Mouse (Mus musculus): Measurements from ENCODE around the gene Fam216a. TPM values are rescaled to one million over a fixed set of nuclear protein-coding genes. Genes with fewer than 3 reads are reported as not detected.
"Not testable (repeated sequence)": the region's sequence is repeated elsewhere in the genome, so short reads cannot be mapped to it uniquely, and the experiment has no call there.

Gene Fam216a
- polyA plus RNA-seq (2014; fragmentation: Nextera tagmentation; extraction: Ambion mirVana) = 50.7 and 52.1 TPM in 2 replicates

DNA sequence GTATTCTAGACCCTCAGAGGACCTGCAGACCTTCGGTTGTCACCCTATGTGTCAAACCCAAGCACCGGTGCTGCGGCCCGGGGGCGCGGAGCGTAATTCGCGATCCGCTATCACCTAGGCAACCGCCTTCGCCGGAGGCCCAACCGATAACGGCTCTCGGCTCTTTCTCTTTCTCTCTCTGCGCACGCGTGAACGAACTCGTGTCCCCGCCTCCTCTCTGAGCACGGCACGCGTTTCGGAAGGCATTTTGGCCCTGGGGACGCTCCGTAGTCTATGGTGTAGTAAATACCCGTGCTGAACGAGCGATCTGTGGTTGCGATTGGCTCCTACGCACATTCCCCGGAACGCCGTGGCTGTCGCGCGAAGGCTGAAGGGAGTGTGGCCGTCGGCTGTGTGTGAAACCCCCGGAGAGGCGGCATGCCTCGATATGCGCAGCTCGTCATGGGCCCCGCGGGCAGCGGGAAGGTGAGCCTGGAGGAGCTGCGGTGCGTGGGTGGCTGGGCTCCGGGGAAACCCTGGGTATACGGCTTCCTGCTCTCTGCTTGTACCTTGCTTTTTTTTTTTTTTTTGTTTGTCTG is at the start of gene Fam216a:
Gene Fam216a, minus strand, starts transcription at position 173 of the 578 bp plus-strand sequence.
- H3K27me3 ChIP-seq (replicated peaks; ENCODE audit: control insufficient read depth, insufficient read depth, low read length) = no peaks in the 10 kb centered on the region
- H3K9me3 ChIP-seq (ENCODE audit: control insufficient read depth, low read length) = no peaks in the 10 kb centered on the region
- peak; percentile 90 for ATAC-seq (replicated peaks; ENCODE audit: low FRiP score)
- DNase-seq (ENCODE audit: low spot score) = peak; percentile 96
- peak within 1 kb of the TSS; percentile 80 for H3K9ac ChIP-seq (ENCODE audit: low read depth, low read length)
- peak within 1 kb of the TSS; percentile 72 for H3K4me2 ChIP-seq
- H3K4me3 ChIP-seq (ENCODE audit: low read depth, low read length) = peak within 1 kb of the TSS; percentile 89
- under 1% methylated on average over 53 of the region's 53 CpGs for WGBS
- H3K27ac ChIP-seq (ENCODE audit: low read depth, low read length) = peak within 1 kb of the TSS; percentile 93
- peaks cover 13% of the 10 kb centered on the region for H3K4me1 ChIP-seq (replicated peaks; ENCODE audit: control insufficient read depth, insufficient read depth, low read length)
- peaks cover 10% of the 10 kb centered on the region for H3K36me3 ChIP-seq (ENCODE audit: control insufficient read depth, insufficient read depth, low read length)

DNA sequence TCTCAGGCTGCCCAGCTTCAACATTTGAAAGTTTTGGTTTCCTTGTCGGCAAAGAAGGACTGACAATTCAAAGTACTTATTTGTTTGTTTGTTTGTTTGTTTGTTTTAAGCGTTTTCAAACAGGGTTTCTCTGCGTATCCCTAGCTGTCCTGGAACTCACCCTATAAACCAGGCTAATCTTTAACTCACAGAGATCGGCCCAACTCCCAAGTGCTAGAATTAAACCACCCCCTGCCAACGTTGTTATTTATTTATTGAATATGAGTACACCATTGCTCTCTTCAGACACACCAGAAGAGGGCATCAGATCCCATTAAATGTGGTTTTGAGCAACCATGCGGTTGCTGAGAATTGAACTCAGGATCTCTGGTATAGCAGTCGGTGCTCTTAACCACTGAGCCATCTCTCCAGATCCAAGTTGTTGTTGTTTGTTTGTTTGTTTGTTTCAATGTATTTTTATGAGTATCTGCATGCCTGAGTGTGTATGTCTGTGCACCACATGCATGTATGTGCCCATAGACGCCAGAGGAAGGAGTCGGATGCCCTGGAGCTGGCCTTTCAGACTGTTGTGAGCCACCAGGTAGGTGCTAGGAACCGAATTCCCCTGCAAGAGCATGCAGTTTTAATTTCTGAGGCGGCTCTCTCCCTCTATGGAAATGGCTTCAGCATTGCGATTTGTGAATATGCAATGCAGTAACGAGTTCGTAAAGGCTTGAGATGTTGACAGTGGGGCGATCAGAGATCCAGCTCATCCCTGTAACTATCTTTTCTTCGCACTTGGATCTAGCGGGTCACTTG is 49.3 kb upstream of the Fam216a start, which contains the start of gene Anapc7:
Gene Anapc7, plus strand, starts transcription at position 423 of the 798 bp plus-strand sequence.
- WGBS = 15% methylated on average over 17 of the region's 17 CpGs
- ATAC-seq (replicated peaks; ENCODE audit: low FRiP score) (peak; percentile 11; the same call in 1 of the 2 replicates), DNase-seq (ENCODE audit: low spot score) (no peak)
- H3K4me3 ChIP-seq (ENCODE audit: low read depth, low read length) = peak within 1 kb of the TSS; percentile 99
- peaks cover 11% of the 10 kb centered on the region; the same call in 1 of the 2 replicates for H3K4me1 ChIP-seq (replicated peaks; ENCODE audit: control insufficient read depth, insufficient read depth, low read length)
- H3K27ac ChIP-seq (ENCODE audit: low read depth, low read length) = peak within 1 kb of the TSS; percentile 54
- peak within 1 kb of the TSS; percentile 94 for H3K9ac ChIP-seq (ENCODE audit: low read depth, low read length)
- no peaks in the 10 kb centered on the region for H3K27me3 ChIP-seq (replicated peaks; ENCODE audit: control insufficient read depth, insufficient read depth, low read length)
- no peaks in the 10 kb centered on the region for H3K9me3 ChIP-seq (ENCODE audit: control insufficient read depth, low read length)
- H3K4me2 ChIP-seq = peak within 1 kb of the TSS; percentile 93
- no peaks in the 10 kb centered on the region for H3K36me3 ChIP-seq (ENCODE audit: control insufficient read depth, insufficient read depth, low read length)

DNA sequence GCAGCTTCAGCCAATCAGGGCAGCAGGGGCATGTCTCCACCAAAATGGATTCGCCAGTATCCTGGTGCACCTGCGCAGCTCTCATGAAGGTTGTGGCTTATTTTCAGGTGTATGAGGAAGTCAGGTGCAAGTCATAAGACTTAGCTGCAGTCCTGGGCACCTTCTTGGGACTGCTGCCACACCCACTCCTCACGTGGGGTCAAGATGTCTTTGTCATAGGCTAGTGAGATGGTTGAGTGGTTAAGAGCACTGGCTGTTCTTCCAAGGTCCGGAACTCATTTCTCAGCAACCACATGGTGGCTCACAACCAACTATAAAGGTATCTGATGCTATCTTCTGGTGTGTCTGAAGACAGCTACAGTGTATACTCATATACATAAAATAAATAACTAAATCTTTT is 48.5 kb upstream of the Fam216a start:
- not testable (repeated sequence) for H3K9ac ChIP-seq (ENCODE audit: low read depth, low read length); H3K36me3 ChIP-seq (ENCODE audit: control insufficient read depth, insufficient read depth, low read length); H3K27ac ChIP-seq (ENCODE audit: low read depth, low read length); H3K9me3 ChIP-seq (ENCODE audit: control insufficient read depth, low read length); ATAC-seq (replicated peaks; ENCODE audit: low FRiP score); H3K27me3 ChIP-seq (replicated peaks; ENCODE audit: control insufficient read depth, insufficient read depth, low read length); DNase-seq (ENCODE audit: low spot score); H3K4me3 ChIP-seq (ENCODE audit: low read depth, low read length)
- H3K4me2 ChIP-seq = peak overlapping the region; percentile 93; the same call in 1 of the 2 replicates
- 56% methylated on average over 4 of the region's 4 CpGs for WGBS
- peaks cover 11% of the 10 kb centered on the region; the same call in 1 of the 2 replicates for H3K4me1 ChIP-seq (replicated peaks; ENCODE audit: control insufficient read depth, insufficient read depth, low read length)

DNA sequence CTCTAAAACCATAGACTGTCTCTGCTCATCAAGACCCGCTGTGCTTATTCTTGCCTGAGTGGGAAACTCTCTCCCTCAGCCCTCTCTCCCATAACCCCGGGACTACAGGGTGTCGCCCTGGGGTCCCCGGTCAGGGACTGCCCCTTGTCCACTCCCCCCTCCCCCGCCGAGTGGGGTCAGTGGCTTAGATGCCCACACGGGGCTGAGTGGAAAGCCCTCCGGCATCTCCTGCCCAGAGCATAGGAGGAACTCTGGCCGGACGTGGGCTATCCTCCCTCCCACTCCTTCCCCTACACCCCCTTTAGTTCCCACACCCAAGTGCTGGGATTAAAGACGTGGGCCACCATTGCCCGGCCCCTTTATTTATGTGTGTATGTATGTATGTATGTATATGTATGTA is 43.3 kb upstream of the Fam216a start:
- DNase-seq (ENCODE audit: low spot score) = no peak
- no peaks in the 10 kb centered on the region for H3K27me3 ChIP-seq (replicated peaks; ENCODE audit: control insufficient read depth, insufficient read depth, low read length)
- no peaks in the 10 kb centered on the region for H3K4me1 ChIP-seq (replicated peaks; ENCODE audit: control insufficient read depth, insufficient read depth, low read length)
- ATAC-seq (replicated peaks; ENCODE audit: low FRiP score) = no peak
- 84% methylated on average over 12 of the region's 12 CpGs for WGBS
- no peak overlapping the region for H3K9ac ChIP-seq (ENCODE audit: low read depth, low read length)
- no peak overlapping the region for H3K4me2 ChIP-seq
- no peak overlapping the region for H3K4me3 ChIP-seq (ENCODE audit: low read depth, low read length)
- no peaks in the 10 kb centered on the region for H3K36me3 ChIP-seq (ENCODE audit: control insufficient read depth, insufficient read depth, low read length)
- no peaks in the 10 kb centered on the region for H3K9me3 ChIP-seq (ENCODE audit: control insufficient read depth, low read length)
- no peak overlapping the region for H3K27ac ChIP-seq (ENCODE audit: low read depth, low read length)

DNA sequence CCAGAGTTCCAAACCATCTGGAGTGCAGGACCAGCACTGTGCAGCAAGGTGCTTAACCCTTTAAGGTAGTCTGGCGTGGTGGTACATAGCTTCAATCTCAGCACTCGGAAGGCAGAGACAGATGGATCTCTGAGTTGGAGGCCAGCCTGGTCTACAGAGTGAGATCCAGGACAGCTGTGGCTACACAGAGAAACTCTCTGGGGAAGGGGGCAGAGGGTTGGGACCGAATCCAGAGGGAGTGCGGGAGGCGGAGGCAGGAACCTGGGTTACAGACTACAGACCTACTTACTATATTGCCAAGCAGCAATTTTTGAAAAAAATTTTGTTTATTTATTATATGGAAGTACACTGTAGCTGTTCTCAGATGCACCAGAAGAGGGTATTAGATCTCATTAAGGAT is 42.2 kb upstream of the Fam216a start:
- no peak overlapping the region for H3K9ac ChIP-seq (ENCODE audit: low read depth, low read length)
- no peak for DNase-seq (ENCODE audit: low spot score)
- H3K27me3 ChIP-seq (replicated peaks; ENCODE audit: control insufficient read depth, insufficient read depth, low read length) = no peaks in the 10 kb centered on the region
- no peaks in the 10 kb centered on the region for H3K4me1 ChIP-seq (replicated peaks; ENCODE audit: control insufficient read depth, insufficient read depth, low read length)
- H3K4me2 ChIP-seq = no peak overlapping the region
- H3K4me3 ChIP-seq (ENCODE audit: low read depth, low read length) = no peak overlapping the region
- no peak for ATAC-seq (replicated peaks; ENCODE audit: low FRiP score)
- 91% methylated on average over 5 of the region's 5 CpGs for WGBS
- no peaks in the 10 kb centered on the region for H3K9me3 ChIP-seq (ENCODE audit: control insufficient read depth, low read length)
- H3K36me3 ChIP-seq (ENCODE audit: control insufficient read depth, insufficient read depth, low read length) = peaks cover 4% of the 10 kb centered on the region; the same call in 1 of the 2 replicates
- no peak overlapping the region for H3K27ac ChIP-seq (ENCODE audit: low read depth, low read length)

DNA sequence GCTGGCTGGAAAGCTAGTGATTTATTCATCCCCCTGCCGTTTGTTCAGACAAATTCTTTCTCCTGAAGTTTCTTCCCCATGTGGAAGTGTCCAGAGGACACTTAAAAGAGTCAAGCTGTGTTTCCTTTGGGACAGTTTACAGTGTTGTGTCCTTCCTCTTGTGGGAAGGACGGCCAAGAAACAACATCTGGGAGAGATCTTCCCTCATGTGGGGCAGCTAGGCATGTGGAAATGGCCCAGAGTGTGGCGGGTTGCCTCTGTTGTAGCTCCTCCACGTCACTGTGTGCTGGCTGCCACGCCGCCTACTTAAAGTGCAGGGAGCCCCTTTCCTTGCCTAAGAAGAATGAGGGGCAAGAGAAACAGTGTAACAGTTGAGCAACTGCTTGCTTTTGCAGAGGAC is 40.7 kb upstream of the Fam216a start:
- Histone ChIP-seq H3K9me3 (ENCODE audit: control insufficient read depth, low read length) (no peaks in the 10 kb centered on the region), H3K36me3 (ENCODE audit: control insufficient read depth, insufficient read depth, low read length) (peaks cover 4% of the 10 kb centered on the region; the same call in 1 of the 2 replicates), H3K4me2 (no peak overlapping the region), H3K27ac (ENCODE audit: low read depth, low read length) (no peak overlapping the region), H3K27me3 (replicated peaks; ENCODE audit: control insufficient read depth, insufficient read depth, low read length) (no peaks in the 10 kb centered on the region), H3K4me3 (ENCODE audit: low read depth, low read length) (no peak overlapping the region), H3K9ac (ENCODE audit: low read depth, low read length) (no peak overlapping the region), H3K4me1 (replicated peaks; ENCODE audit: control insufficient read depth, insufficient read depth, low read length) (no peaks in the 10 kb centered on the region)
- ATAC-seq (replicated peaks; ENCODE audit: low FRiP score) (no peak), DNase-seq (ENCODE audit: low spot score) (no peak)
- 57% methylated on average over 6 of the region's 6 CpGs for WGBS

DNA sequence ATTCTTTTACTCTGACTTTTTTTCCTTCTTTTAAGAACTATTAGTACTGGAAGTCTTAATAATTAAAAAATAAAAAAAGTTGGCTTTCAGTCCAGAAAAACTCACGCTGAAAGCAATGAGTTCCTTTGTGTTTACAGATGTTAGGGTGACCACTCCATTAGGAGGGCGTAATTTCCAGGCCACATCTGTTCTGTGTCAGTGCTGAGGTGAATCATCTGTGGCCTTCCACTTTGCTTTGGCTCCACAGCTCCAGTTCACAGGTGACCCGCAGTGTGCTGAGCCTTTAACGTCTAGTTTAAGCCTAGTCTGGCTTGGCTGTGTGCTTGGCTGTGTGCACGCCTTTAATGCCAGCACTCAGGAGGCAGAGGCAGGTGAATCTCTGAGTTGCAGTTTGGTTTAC is 39.7 kb upstream of the Fam216a start:
- 81% methylated on average over 5 of the region's 5 CpGs for WGBS
- H3K4me1 ChIP-seq (replicated peaks; ENCODE audit: control insufficient read depth, insufficient read depth, low read length) = no peaks in the 10 kb centered on the region
- no peak overlapping the region for H3K27ac ChIP-seq (ENCODE audit: low read depth, low read length)
- H3K9ac ChIP-seq (ENCODE audit: low read depth, low read length) = no peak overlapping the region
- no peak for DNase-seq (ENCODE audit: low spot score)
- peaks cover 4% of the 10 kb centered on the region; the same call in 1 of the 2 replicates for H3K36me3 ChIP-seq (ENCODE audit: control insufficient read depth, insufficient read depth, low read length)
- ATAC-seq (replicated peaks; ENCODE audit: low FRiP score) = no peak
- H3K27me3 ChIP-seq (replicated peaks; ENCODE audit: control insufficient read depth, insufficient read depth, low read length) = no peaks in the 10 kb centered on the region
- H3K9me3 ChIP-seq (ENCODE audit: control insufficient read depth, low read length) = no peaks in the 10 kb centered on the region
- no peak overlapping the region for H3K4me2 ChIP-seq
- no peak overlapping the region for H3K4me3 ChIP-seq (ENCODE audit: low read depth, low read length)

DNA sequence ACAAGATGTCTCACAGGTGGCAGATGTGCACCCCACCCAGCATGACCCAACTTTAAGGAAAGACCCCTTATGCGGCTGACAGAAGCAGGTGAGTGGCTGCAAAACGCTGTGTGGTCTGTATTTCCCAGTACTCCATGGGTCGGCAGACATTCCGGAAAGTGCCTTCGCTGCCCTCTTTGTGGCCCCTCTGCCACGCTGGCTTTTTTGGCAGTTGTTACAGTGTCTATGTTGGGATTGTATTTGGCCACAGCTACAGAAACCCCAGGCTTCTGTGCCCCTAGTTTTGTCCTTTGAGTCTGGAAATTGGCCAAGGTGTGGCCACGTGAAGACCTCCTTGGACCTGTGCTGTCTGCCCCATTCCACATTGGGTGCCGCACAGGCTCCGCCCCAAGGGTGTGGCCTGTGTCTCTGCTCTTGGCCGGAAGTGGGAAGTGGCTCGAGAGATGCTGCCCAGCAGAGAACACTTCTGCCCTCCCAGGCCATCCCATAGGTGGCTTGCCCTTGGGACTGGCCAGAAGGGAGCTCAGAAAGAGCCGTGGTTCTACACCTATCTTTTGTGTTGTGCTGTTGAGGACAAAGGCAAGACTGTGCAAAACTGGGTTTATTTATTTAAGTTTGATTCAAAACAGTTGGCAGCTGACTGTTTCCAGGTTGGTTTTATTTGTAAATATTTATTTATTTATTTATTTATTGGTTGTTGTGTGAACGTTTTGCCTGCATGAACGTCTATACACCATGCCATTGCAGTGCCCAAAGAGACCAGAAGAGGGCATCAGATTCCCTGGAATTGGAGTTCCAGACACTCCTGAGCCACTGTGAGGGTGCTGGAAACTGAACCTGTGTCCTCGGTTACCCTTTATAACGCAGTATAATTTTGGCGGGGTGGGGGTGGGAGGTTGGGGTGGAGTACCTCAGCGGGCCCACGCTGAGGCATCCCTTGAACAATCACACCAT is 37.8 kb upstream of the Fam216a start:
- no peak for DNase-seq (ENCODE audit: low spot score)
- WGBS = 86% methylated on average over 19 of the region's 19 CpGs
- H3K9me3 ChIP-seq (ENCODE audit: control insufficient read depth, low read length) = no peaks in the 10 kb centered on the region
- no peak overlapping the region for H3K9ac ChIP-seq (ENCODE audit: low read depth, low read length)
- no peaks in the 10 kb centered on the region for H3K4me1 ChIP-seq (replicated peaks; ENCODE audit: control insufficient read depth, insufficient read depth, low read length)
- H3K4me2 ChIP-seq = no peak overlapping the region
- ATAC-seq (replicated peaks; ENCODE audit: low FRiP score) = no peak
- peaks cover 16% of the 10 kb centered on the region for H3K36me3 ChIP-seq (ENCODE audit: control insufficient read depth, insufficient read depth, low read length)
- no peaks in the 10 kb centered on the region for H3K27me3 ChIP-seq (replicated peaks; ENCODE audit: control insufficient read depth, insufficient read depth, low read length)
- H3K27ac ChIP-seq (ENCODE audit: low read depth, low read length) = no peak overlapping the region
- H3K4me3 ChIP-seq (ENCODE audit: low read depth, low read length) = no peak overlapping the region

Data from liver, embryonic 11.5 days (tissue).